Mouse (Mus musculus): ENCODE data around the gene Tll2.

The Tll2 gene

GRCm38 (mm10) chr19:41160388-41160787 lies 46.2 kb downstream of the Tll2 start:
- in situ Hi-C loops (cut with MboI), result no loop called here

- in situ Hi-C loops (cut with MboI), result no loop called here
These were observed 52.0 kb downstream of the Tll2 start for GRCm38 (mm10) chr19:41154681-41155080.

- in situ Hi-C loops (cut with MboI), result no loop called here
These were observed 54.2 kb downstream of the Tll2 start for GRCm38 (mm10) chr19:41152462-41152861.

GRCm38 (mm10) chr19:41152016-41152370 lies 54.6 kb downstream of the Tll2 start:
- in situ Hi-C loops (cut with MboI), result no loop called here

- in situ Hi-C loops (cut with MboI), result no loop called here
These were observed 55.2 kb downstream of the Tll2 start for GRCm38 (mm10) chr19:41151321-41152015.

- in situ Hi-C loops (cut with MboI), result no loop called here
These were observed 65.7 kb downstream of the Tll2 start for GRCm38 (mm10) chr19:41140961-41141360.

GRCm38 (mm10) chr19:41139629-41140028 lies 67.0 kb downstream of the Tll2 start:
- in situ Hi-C loops (cut with MboI), result no loop called here

GRCm38 (mm10) chr19:41123009-41123408 lies 83.6 kb downstream of the Tll2 start:
- in situ Hi-C loops (cut with MboI), result no loop called here

- in situ Hi-C loops (cut with MboI), result no loop called here
These were observed 86.7 kb downstream of the Tll2 start for GRCm38 (mm10) chr19:41119924-41120323.

GRCm38 (mm10) chr19:41118346-41118745 lies 88.3 kb downstream of the Tll2 start:
- in situ Hi-C loops (cut with MboI), result no loop called here

GRCm38 (mm10) chr19:41117334-41117733 lies 89.3 kb downstream of the Tll2 start:
- in situ Hi-C loops (cut with MboI), result no loop called here

GRCm38 (mm10) chr19:41114611-41115010 lies 92.0 kb downstream of the Tll2 start:
- in situ Hi-C loops (cut with MboI), result no loop called here

GRCm38 (mm10) chr19:41113911-41114531 lies 92.6 kb downstream of the Tll2 start:
- in situ Hi-C loops (cut with MboI), result no loop called here

GRCm38 (mm10) chr19:41112609-41113008 lies 94.0 kb downstream of the Tll2 start:
- in situ Hi-C loops (cut with MboI), result no loop called here

GRCm38 (mm10) chr19:41109991-41110390 lies 96.6 kb downstream of the Tll2 start:
- in situ Hi-C loops (cut with MboI), result no loop called here

- in situ Hi-C loops (cut with MboI), result no loop called here
These were observed 97.1 kb downstream of the Tll2 start for GRCm38 (mm10) chr19:41109496-41109895.

- in situ Hi-C loops (cut with MboI), result no loop called here
These were observed 98.0 kb downstream of the Tll2 start for GRCm38 (mm10) chr19:41108666-41109065.

GRCm38 (mm10) chr19:41107530-41107929 lies 99.1 kb downstream of the Tll2 start:
- in situ Hi-C loops (cut with MboI), result no loop called here

- in situ Hi-C loops (cut with MboI), result no loop called here
These were observed 101.7 kb downstream of the Tll2 start for GRCm38 (mm10) chr19:41104922-41105321.

GRCm38 (mm10) chr19:41101390-41101789 lies 105.2 kb downstream of the Tll2 start:
- in situ Hi-C loops (cut with MboI), result no loop called here

- in situ Hi-C loops (cut with MboI), result no loop called here
These were observed 105.8 kb downstream of the Tll2 start for GRCm38 (mm10) chr19:41100863-41101262.

- in situ Hi-C loops (cut with MboI), result no loop called here
These were observed 109.6 kb downstream of the Tll2 start for GRCm38 (mm10) chr19:41097038-41097437.

GRCm38 (mm10) chr19:41091901-41092300 lies 114.7 kb downstream of the Tll2 start:
- in situ Hi-C loops (cut with MboI), result no loop called here

GRCm38 (mm10) chr19:41089833-41090232 lies 116.8 kb downstream of the Tll2 start:
- in situ Hi-C loops (cut with MboI), result no loop called here

Measured in mature B cell (primary cell).